Mouse (Mus musculus) midbrain, embryonic 11.5 days (tissue): Measurements from ENCODE around the gene Ppil2. TPM values are rescaled to one million over a fixed set of nuclear protein-coding genes. Genes with fewer than 3 reads are reported as not detected.

Experiments
- ATAC-seq: fragments of 200-750 bp; cut with Nextera tagmentation; 2 replicates; pipeline ENCODE4 v1.8.0; 2017; ENCODE audit warnings: moderate TSS enrichment, moderate library complexity; ENCODE audit not compliant: low FRiP score
- DNase-seq: peaks from one replicate; pipeline ENCODE4 v3.0.0; 2015; ENCODE audit warnings: low spot score; ENCODE audit errors: missing footprints
- H3K27ac ChIP-seq: fragments of 300-500 bp; sonication (generic); 2 replicates; pipeline ENCODE4 v1.5.1; 2014; ENCODE audit warnings: low read depth, low read length
- H3K27me3 ChIP-seq: fragments of 300-500 bp; sonication (generic); 2 replicates; pipeline ENCODE4 v1.6.1; 2014; ENCODE audit warnings: mild to moderate bottlenecking, low read length, moderate library complexity, mixed read lengths; ENCODE audit not compliant: control insufficient read depth, insufficient read depth
- H3K36me3 ChIP-seq: fragments of 300-500 bp; sonication (generic); 2 replicates; pipeline ENCODE4 v1.6.1; 2014; ENCODE audit warnings: mild to moderate bottlenecking, low read length, moderate library complexity, mixed read lengths; ENCODE audit not compliant: control insufficient read depth, insufficient read depth
- H3K4me1 ChIP-seq: fragments of 300-500 bp; sonication (generic); 2 replicates; pipeline ENCODE4 v1.6.1; 2014; ENCODE audit warnings: low read length; ENCODE audit not compliant: control insufficient read depth, insufficient read depth
- H3K4me2 ChIP-seq: fragments of 300-500 bp; sonication (generic); 2 replicates; pipeline ENCODE4 v1.6.1; 2014; ENCODE audit warnings: mild to moderate bottlenecking, moderate library complexity
- H3K4me3 ChIP-seq: fragments of 300-500 bp; sonication (generic); 2 replicates; pipeline ENCODE4 v1.5.1; 2014; ENCODE audit warnings: low read depth, low read length
- H3K9ac ChIP-seq: fragments of 300-500 bp; sonication (generic); 2 replicates; pipeline ENCODE4 v1.6.1; 2014; ENCODE audit warnings: low read length
- H3K9me3 ChIP-seq: fragments of 300-500 bp; sonication (generic); 2 replicates; pipeline ENCODE4 v1.6.1; 2016; ENCODE audit warnings: low read length; ENCODE audit not compliant: control insufficient read depth
- WGBS: fragments of 180-500 bp; shearing (Covaris S2); extraction: QIAGEN DNeasy Blood & Tissue Kit; methylation state at CpG from one replicate; pipeline ENCODE4 v1.1.7; 2014; 5-methylcytosine and 5-hydroxymethylcytosine counted together
- polyA plus RNA-seq: library from polyadenylated mRNA; unstranded; fragments of >200 nt; fragmentation: Nextera tagmentation; extraction: Ambion mirVana; gene quantifications from 2 replicates; pipeline ENCODE4 v1.2.1, GENCODE M21; 2014

Ppil2 gene
- polyA plus RNA-seq, 1 experiment from 2014 or later, result 142 TPM

GRCm38 (mm10) chr16:17137355-17137754 lies 26.3 kb upstream of the Ppil2 start:
- Histone ChIP-seq H3K4me2 (no peak overlapping the region), H3K9me3 (no peaks in the 10 kb centered on the region), H3K36me3 (no peaks in the 10 kb centered on the region), H3K27me3 (no peaks in the 10 kb centered on the region), H3K27ac (no peak overlapping the region), H3K4me1 (no peaks in the 10 kb centered on the region), H3K9ac (no peak overlapping the region), H3K4me3 (no peak overlapping the region)
- ATAC-seq, result no peak
- no peak for DNase-seq
- WGBS, result 86% methylated on average over 15 of the region's 15 CpGs

DNA sequence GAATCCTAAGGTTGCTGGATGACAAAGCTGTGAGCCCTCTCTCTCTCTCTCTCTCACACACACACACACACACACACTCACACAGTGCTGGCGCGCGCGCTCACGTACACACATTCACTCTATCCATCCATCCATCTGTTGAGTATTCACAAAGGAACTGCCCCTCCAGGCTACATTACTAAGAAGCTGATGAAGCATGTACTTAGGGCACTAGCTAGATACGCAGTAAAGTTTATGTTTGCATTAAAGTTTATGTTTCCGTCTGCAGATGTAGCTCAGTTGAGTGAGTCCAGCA lies 21.8 kb upstream of the Ppil2 start:
- no peak overlapping the region for H3K27ac ChIP-seq
- no peaks in the 10 kb centered on the region; the same call in 1 of the 2 replicates for H3K36me3 ChIP-seq
- DNase-seq (no peak), ATAC-seq (0 out of 2 replicates have a peak, but pooled peaks have one; percentile 17)
- no peaks in the 10 kb centered on the region for H3K27me3 ChIP-seq
- peak overlapping the region; percentile 72 for H3K4me3 ChIP-seq
- H3K4me1 ChIP-seq, result peaks cover 9% of the 10 kb centered on the region
- peak overlapping the region; percentile 85 for H3K4me2 ChIP-seq
- WGBS, result 45% methylated on average over 7 of the region's 7 CpGs
- no peaks in the 10 kb centered on the region for H3K9me3 ChIP-seq
- peak overlapping the region; percentile 37 for H3K9ac ChIP-seq

GRCm38 (mm10) chr16:17132089-17132905 lies 21.2 kb upstream of the Ppil2 start, which contains the start of gene Sdf2l1:
TSS of gene Sdf2l1 (minus strand) at chr16:17132383.
- Histone ChIP-seq H3K4me1 (peaks cover 9% of the 10 kb centered on the region), H3K9me3 (no peaks in the 10 kb centered on the region), H3K27ac (peak within 1 kb of the TSS; percentile 78), H3K9ac (peak within 1 kb of the TSS; percentile 79), H3K36me3 (no peaks in the 10 kb centered on the region; the same call in 1 of the 2 replicates), H3K4me3 (peak within 1 kb of the TSS; percentile 72), H3K4me2 (peak within 1 kb of the TSS; percentile 85), H3K27me3 (no peaks in the 10 kb centered on the region)
- WGBS, result under 1% methylated on average over 47 of the region's 47 CpGs
- ATAC-seq (peak; percentile 99), DNase-seq (peak; percentile 99)

DNA sequence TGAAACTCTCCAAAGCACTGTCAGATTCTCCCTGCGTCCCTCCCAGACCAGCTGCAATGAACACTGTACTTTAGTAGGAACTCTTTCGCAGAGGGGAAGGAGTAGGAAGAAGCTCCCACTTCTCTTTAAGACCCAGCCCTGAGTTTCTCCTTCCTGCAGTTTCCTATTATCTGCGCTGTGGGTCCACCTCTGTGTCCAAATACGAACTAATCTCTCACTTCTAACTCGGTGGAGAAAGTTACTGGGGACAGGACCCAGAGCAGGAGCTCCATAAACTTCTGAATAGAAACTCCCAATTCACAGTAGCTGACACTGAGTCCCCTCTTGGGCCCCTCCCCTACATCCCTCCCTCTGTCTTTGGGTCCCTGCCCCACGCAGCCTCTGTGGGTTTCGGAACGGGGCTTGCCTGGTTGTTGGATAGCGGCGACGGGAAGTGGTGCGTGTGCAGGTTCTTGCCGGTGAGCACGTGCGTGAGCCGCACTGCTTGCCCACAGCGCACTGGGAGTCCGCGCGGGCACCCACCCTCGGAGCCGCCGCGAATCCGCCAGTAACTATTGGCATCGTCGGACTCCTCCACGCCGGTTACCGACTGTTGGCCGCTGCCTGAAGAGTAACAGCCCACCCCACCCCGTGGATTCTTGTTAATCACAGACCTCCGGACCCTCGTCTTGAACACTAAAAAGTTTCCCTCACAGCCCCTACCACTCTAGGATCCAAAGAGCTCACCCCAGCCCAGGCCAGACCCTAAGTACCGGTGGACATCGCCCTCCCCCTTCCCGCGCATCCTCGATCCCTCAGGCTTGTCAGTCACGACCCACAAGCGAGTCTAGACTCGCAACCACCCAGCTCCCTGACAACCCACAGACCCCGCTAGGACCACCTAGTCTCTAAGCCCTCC lies 20.4 kb upstream of the Ppil2 start:
- 3% methylated on average over 43 of the region's 43 CpGs for WGBS
- peak overlapping the region; percentile 78 for H3K27ac ChIP-seq
- ATAC-seq (peak; percentile 89), DNase-seq (peak; percentile 90)
- H3K9me3 ChIP-seq, result no peaks in the 10 kb centered on the region
- H3K36me3 ChIP-seq, result no peaks in the 10 kb centered on the region; the same call in 1 of the 2 replicates
- peak overlapping the region; percentile 85 for H3K4me2 ChIP-seq
- H3K9ac ChIP-seq, result peak overlapping the region; percentile 79
- peak overlapping the region; percentile 72 for H3K4me3 ChIP-seq
- H3K4me1 ChIP-seq, result peaks cover 9% of the 10 kb centered on the region
- H3K27me3 ChIP-seq, result no peaks in the 10 kb centered on the region

DNA sequence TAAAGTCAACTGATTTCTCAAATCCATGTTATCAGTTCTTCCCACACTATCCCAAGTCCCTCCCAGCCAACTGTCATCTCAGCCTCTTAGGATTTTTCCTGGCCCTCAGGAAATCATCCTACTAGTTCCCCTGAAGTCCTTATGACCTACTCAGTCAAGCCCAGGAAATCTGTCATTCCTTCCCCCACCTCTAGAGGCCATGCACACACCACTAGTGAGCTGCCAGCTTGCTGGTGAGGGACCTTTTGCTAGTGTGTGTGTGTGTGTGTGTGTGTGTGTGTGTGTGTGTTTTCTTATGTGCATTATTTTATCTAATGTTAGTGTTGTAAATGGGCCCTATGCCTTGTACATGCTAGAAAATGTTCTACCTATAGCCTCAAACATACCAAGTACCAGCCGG lies 16.2 kb upstream of the Ppil2 start:
- H3K27ac ChIP-seq, result no peak overlapping the region
- no peak overlapping the region for H3K4me2 ChIP-seq
- ATAC-seq (no peak), DNase-seq (peak; percentile 84)
- no peak overlapping the region for H3K9ac ChIP-seq
- peaks cover 25% of the 10 kb centered on the region for H3K4me1 ChIP-seq
- no peaks in the 10 kb centered on the region for H3K9me3 ChIP-seq
- 100% methylated on average over 1 of the region's 1 CpGs for WGBS
- H3K4me3 ChIP-seq, result no peak overlapping the region
- H3K36me3 ChIP-seq, result peaks cover 5% of the 10 kb centered on the region
- H3K27me3 ChIP-seq, result no peaks in the 10 kb centered on the region

GRCm38 (mm10) chr16:17124871-17125520 lies 13.9 kb upstream of the Ppil2 start, which contains the start of gene 2610318N02Rik:
TSS of gene 2610318N02Rik (minus strand) at chr16:17125167.
- H3K36me3 ChIP-seq, result peaks cover 8% of the 10 kb centered on the region; the same call in 1 of the 2 replicates

DNA sequence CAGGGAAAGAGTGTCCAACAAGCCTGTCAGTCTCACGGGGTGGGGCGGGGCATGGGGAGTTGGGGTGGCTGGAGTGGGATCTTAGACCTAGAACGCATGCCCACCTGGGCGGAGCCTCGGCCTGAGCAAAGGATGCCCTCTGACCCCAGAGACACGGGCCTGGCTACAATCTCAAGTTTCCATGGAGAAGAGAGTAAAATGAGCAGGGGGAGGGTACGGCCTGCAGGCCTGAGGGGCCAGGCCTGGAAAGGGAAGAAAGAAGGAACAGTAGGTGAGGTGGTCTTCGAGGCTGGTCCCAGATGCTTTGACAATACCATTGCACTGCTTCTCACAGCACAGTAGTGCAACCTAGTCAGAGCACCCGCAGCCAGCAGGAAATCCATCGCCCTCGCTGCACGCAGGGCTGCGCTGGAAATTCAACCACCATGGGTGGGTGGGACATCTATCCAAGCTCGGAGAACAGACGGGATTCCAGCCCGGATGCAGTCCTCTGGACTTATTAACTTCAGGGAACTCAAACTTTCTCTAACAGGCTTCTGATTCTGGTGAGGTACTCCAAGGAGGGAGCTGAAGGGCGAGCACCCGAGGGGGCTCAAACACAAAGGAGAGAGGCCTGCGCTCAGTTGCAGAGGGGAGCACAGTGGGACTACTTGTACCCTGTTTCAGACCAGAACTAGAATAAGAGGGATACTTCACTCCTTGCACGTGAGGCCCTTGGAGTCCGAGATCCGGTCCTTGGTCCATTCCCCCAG lies 13.2 kb upstream of the Ppil2 start:
- H3K27me3 ChIP-seq, result no peaks in the 10 kb centered on the region
- H3K4me3 ChIP-seq, result peak overlapping the region; percentile 49
- DNase-seq, result peak; percentile 95
- no peaks in the 10 kb centered on the region for H3K9me3 ChIP-seq
- H3K9ac ChIP-seq, result peak overlapping the region; percentile 81
- peak overlapping the region; percentile 50 for H3K27ac ChIP-seq
- peaks cover 23% of the 10 kb centered on the region for H3K4me1 ChIP-seq
- H3K4me2 ChIP-seq, result peak overlapping the region; percentile 83
- peaks cover 11% of the 10 kb centered on the region; the same call in 1 of the 2 replicates for H3K36me3 ChIP-seq
- ATAC-seq, result peak; percentile 69
- under 1% methylated on average over 22 of the region's 22 CpGs for WGBS

More at GRCm38 (mm10) chr16:17124871-17125520, 13.9 kb upstream of the Ppil2 start, which contains the start of gene 2610318N02Rik:
- ATAC-seq (peak; percentile 94), DNase-seq (peak; percentile 97)
- Histone ChIP-seq H3K9ac (peak within 1 kb of the TSS; percentile 81), H3K27ac (peak within 1 kb of the TSS; percentile 50), H3K27me3 (no peaks in the 10 kb centered on the region), H3K4me1 (peaks cover 23% of the 10 kb centered on the region), H3K9me3 (no peaks in the 10 kb centered on the region), H3K4me2 (peak within 1 kb of the TSS; percentile 83), H3K4me3 (peak within 1 kb of the TSS; percentile 49)
- under 1% methylated on average over 25 of the region's 25 CpGs for WGBS

GRCm38 (mm10) chr16:17121569-17121968 lies 10.5 kb upstream of the Ppil2 start:
- H3K27ac ChIP-seq, result no peak overlapping the region
- H3K36me3 ChIP-seq, result peaks cover 12% of the 10 kb centered on the region

More at GRCm38 (mm10) chr16:17121569-17121968, 10.5 kb upstream of the Ppil2 start:
- DNase-seq (no peak), ATAC-seq (no peak)
- Histone ChIP-seq H3K27me3 (no peaks in the 10 kb centered on the region), H3K9ac (no peak overlapping the region; the same call in 1 of the 2 replicates), H3K4me2 (peak overlapping the region; percentile 0; the same call in 1 of the 2 replicates), H3K4me3 (peak overlapping the region; percentile 7; the same call in 1 of the 2 replicates), H3K9me3 (no peaks in the 10 kb centered on the region), H3K4me1 (peaks cover 23% of the 10 kb centered on the region)
- 46% methylated on average over 14 of the region's 14 CpGs for WGBS
